Mouse (Mus musculus): ENCODE measurements around the gene Gm9945. TPM values are rescaled to one million over a fixed set of nuclear protein-coding genes. Genes with fewer than 3 reads are reported as not detected.

Gm9945 gene
- polyA plus RNA-seq, 1 experiment, result not detected

GRCm38 (mm10) chr11:53493243-53493955 lies 13.4 kb downstream of the Gm9945 start:
- no peak for DNase-seq (ENCODE audit: low read depth)

- DNase-seq (ENCODE audit: low read depth), result no peak
These were observed 15.5 kb downstream of the Gm9945 start for GRCm38 (mm10) chr11:53495417-53495816.

- no peak for DNase-seq (ENCODE audit: low read depth)
These were observed 17.0 kb downstream of the Gm9945 start for GRCm38 (mm10) chr11:53496946-53497345.

- DNase-seq (ENCODE audit: low read depth), result peak; percentile 24
These were observed 20.6 kb downstream of the Gm9945 start for GRCm38 (mm10) chr11:53500569-53500968.

- DNase-seq (ENCODE audit: low read depth), result no peak
These were observed 22.2 kb downstream of the Gm9945 start for GRCm38 (mm10) chr11:53502039-53502765.

- DNase-seq (ENCODE audit: low read depth), result no peak
These were observed 23.8 kb downstream of the Gm9945 start for GRCm38 (mm10) chr11:53503738-53504137.

- no peak for DNase-seq (ENCODE audit: low read depth)
These were observed 24.4 kb downstream of the Gm9945 start for GRCm38 (mm10) chr11:53504376-53504775.

- no peak for DNase-seq (ENCODE audit: low read depth)
These were observed 25.2 kb downstream of the Gm9945 start for GRCm38 (mm10) chr11:53505026-53505663.

GRCm38 (mm10) chr11:53507098-53507805 lies 27.3 kb downstream of the Gm9945 start:
- no peak for DNase-seq (ENCODE audit: low read depth)

GRCm38 (mm10) chr11:53508152-53508551 lies 28.2 kb downstream of the Gm9945 start:
- DNase-seq (ENCODE audit: low read depth), result peak; percentile 33

GRCm38 (mm10) chr11:53508591-53508990 lies 28.6 kb downstream of the Gm9945 start:
- DNase-seq (ENCODE audit: low read depth), result no peak

- no peak for DNase-seq (ENCODE audit: low read depth)
These were observed 30.4 kb downstream of the Gm9945 start for GRCm38 (mm10) chr11:53510351-53510750.

- no peak for DNase-seq (ENCODE audit: low read depth)
These were observed 37.0 kb downstream of the Gm9945 start for GRCm38 (mm10) chr11:53516775-53517627.

- DNase-seq (ENCODE audit: low read depth), result no peak
These were observed 38.8 kb downstream of the Gm9945 start for GRCm38 (mm10) chr11:53518759-53519158.

GRCm38 (mm10) chr11:53519207-53520121 lies 39.5 kb downstream of the Gm9945 start, which contains the start of gene Sept8:
TSS of gene Sept8 (plus strand) at chr11:53519257.
- DNase-seq (ENCODE audit: low read depth), result no peak

GRCm38 (mm10) chr11:53520122-53520978 lies 40.4 kb downstream of the Gm9945 start:
- no peak for DNase-seq (ENCODE audit: low read depth)

GRCm38 (mm10) chr11:53521120-53521820 lies 41.3 kb downstream of the Gm9945 start:
- DNase-seq (ENCODE audit: low read depth), result no peak

GRCm38 (mm10) chr11:53521821-53522131 lies 41.8 kb downstream of the Gm9945 start:
- DNase-seq (ENCODE audit: low read depth), result no peak

- no peak for DNase-seq (ENCODE audit: low read depth)
These were observed 42.4 kb downstream of the Gm9945 start for GRCm38 (mm10) chr11:53522362-53522761.

Measured in gonadal fat pad, adult 2 months (tissue).